Mouse (Mus musculus): ENCODE measurements at regions not wholly inside any gene's neighbourhood (a gene's known extent, or its start where the extent isn't known, plus 50 kb on each side); places are given as distances from the start of the nearest gene placed in this dataset.

- TF ChIP-seq POLR2A (IDR thresholded peaks at IDR 0.05; ENCODE audit: borderline replicate concordance, control insufficient read depth, low read depth, low read length) (no peak), CTCF (IDR thresholded peaks at IDR 0.05; ENCODE audit: control insufficient read depth, insufficient read depth, low read length) (no peak)
These were observed 627.7 kb upstream of the Pkn2 start for GRCm38 (mm10) chr3:143509531-143509930.
